Comparison of ENCODE assay signal across 12 mouse cellular contexts in genomic region chr6:137989853-137990252, GRCm38 (mm10).
A peak's percentile ranks its signal among the peaks of the same experiment; 100 is the strongest.
DNase-seq lines count a peak whose midpoint lies in the region; ATAC-seq lines count a peak whose summit lies in the region.
"Had no signal": no experiment of that assay in that cellular context is flagged by ENCODE, and none has a peak within 500 bp of the region (broad histone marks: within the 10 kb centered on the region; RNA-seq: fewer than 3 reads in every experiment).

No protein-coding gene starts in this region.

- DNase-seq in cerebellum, postnatal 10 days = peak; percentile 22 to 23
- no peak for DNase-seq in cerebellum, adult 11-12 months
- peak; percentile 15 for DNase-seq in kidney, adult 9 months
- peak; percentile 4 for DNase-seq in ovary, postnatal 14 days (ENCODE audit: low spot score)
- DNase-seq in ovary, adult 18-20 months (ENCODE audit: low spot score) = no peak
- no peak for DNase-seq in cerebellum, adult 9-10 months
- DNase-seq in gastrocnemius, adult 8-10 months (ENCODE audit: low spot score in 2 of 2) = no peak
- DNase-seq: lung, postnatal 4 days had no signal

- H3K36me3 ChIP-seq in kidney, embryonic 14.5 days (ENCODE audit: control insufficient read depth, insufficient read depth, low read length) = no peaks in the 10 kb centered on the region
- H3K36me3 ChIP-seq: hindbrain, embryonic 15.5 days; stomach, embryonic 15.5 days had no signal

- no peak overlapping the region for H3K27ac ChIP-seq in kidney, embryonic 14.5 days (ENCODE audit: low read depth, low read length)
- H3K27ac ChIP-seq: hindbrain, embryonic 15.5 days; stomach, embryonic 15.5 days had no signal

- no peak overlapping the region for H3K4me2 ChIP-seq in kidney, embryonic 14.5 days (replicated peaks; ENCODE audit: low read depth, low read length)
- H3K4me2 ChIP-seq: hindbrain, embryonic 15.5 days; stomach, embryonic 15.5 days had no signal

- H3K9ac ChIP-seq in kidney, embryonic 14.5 days (ENCODE audit: low read depth, low read length) = no peak overlapping the region
- H3K9ac ChIP-seq: hindbrain, embryonic 15.5 days; stomach, embryonic 15.5 days had no signal

- H3K4me1 ChIP-seq in kidney, embryonic 14.5 days (ENCODE audit: control insufficient read depth, insufficient read depth, low read length) = no peaks in the 10 kb centered on the region
- H3K4me1 ChIP-seq: hindbrain, embryonic 15.5 days; stomach, embryonic 15.5 days had no signal

- no peaks in the 10 kb centered on the region for H3K9me3 ChIP-seq in kidney, embryonic 14.5 days (ENCODE audit: control insufficient read depth, low read length)
- H3K9me3 ChIP-seq: hindbrain, embryonic 15.5 days; stomach, embryonic 15.5 days had no signal

- H3K27me3 ChIP-seq in kidney, embryonic 14.5 days (ENCODE audit: control insufficient read depth, insufficient read depth, low read length) = no peaks in the 10 kb centered on the region
- H3K27me3 ChIP-seq: hindbrain, embryonic 15.5 days; stomach, embryonic 15.5 days had no signal

- H3K4me3 ChIP-seq in kidney, embryonic 14.5 days (ENCODE audit: low read length) = no peak overlapping the region
- H3K4me3 ChIP-seq: erythroblast, embryonic 14.5 days; hindbrain, embryonic 15.5 days; stomach, embryonic 15.5 days had no signal

- ATAC-seq in kidney, embryonic 14.5 days (ENCODE audit: low FRiP score, low TSS enrichment) = no peak

Comparison
In these comparisons a context has a peak if more than half of its experiments do, and no peak if none do; other contexts are left out.
1. DNase-seq: peak in cerebellum, postnatal 10 days (2 of 2), kidney, adult 9 months (single experiment) and ovary, postnatal 14 days (single experiment); none in cerebellum, adult 11-12 months (single experiment), ovary, adult 18-20 months (single experiment), cerebellum, adult 9-10 months (single experiment) and gastrocnemius, adult 8-10 months (0 of 2).